Mouse (Mus musculus) bone marrow macrophage, adult 2 months (primary cell): ENCODE results near the gene Slc2a3.

Experiments
- CTCF ChIP-seq: IDR thresholded peaks from 2 replicates; pipeline ENCODE4 v1.5.1; 2012; ENCODE audit warnings: low read depth, mild to moderate bottlenecking, low read length, moderate library complexity
- POLR2A ChIP-seq: IDR thresholded peaks from 2 replicates; pipeline ENCODE4 v1.6.1; 2012; ENCODE audit warnings: mild to moderate bottlenecking, low read depth, low read length, borderline replicate concordance

- no peak for TF ChIP-seq CTCF
- TF ChIP-seq POLR2A, result no peak
Observed at GRCm38 (mm10) chr6:122786275-122786674, 15.2 kb downstream of the Slc2a3 start.
